Mouse (Mus musculus): ENCODE results near the gene Itga7.

Itga7 gene

DNA sequence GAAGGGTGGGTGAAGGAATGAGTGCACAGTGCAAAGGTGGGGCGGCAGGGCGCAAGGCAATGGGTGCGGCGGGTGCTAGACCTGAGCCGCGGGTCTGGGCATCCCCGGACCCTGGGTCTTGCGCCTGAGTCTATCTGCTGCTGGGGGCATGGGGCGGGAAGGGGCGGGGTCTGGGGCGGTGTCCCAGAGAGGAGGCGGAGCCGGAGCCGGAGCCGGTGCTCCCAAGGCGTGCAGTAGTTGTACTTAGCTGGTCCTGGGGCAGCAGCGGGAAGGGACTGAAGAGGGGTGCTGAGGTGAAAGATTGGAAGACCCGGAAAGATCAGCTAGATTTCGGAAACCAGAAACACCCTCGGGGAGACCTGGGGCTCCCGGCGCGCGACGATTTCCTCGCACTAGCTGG is at the start of gene Itga7:
Gene Itga7, plus strand, starts transcription at position 245 of the 400 bp plus-strand sequence.
- no peak for DNase-seq

DNA sequence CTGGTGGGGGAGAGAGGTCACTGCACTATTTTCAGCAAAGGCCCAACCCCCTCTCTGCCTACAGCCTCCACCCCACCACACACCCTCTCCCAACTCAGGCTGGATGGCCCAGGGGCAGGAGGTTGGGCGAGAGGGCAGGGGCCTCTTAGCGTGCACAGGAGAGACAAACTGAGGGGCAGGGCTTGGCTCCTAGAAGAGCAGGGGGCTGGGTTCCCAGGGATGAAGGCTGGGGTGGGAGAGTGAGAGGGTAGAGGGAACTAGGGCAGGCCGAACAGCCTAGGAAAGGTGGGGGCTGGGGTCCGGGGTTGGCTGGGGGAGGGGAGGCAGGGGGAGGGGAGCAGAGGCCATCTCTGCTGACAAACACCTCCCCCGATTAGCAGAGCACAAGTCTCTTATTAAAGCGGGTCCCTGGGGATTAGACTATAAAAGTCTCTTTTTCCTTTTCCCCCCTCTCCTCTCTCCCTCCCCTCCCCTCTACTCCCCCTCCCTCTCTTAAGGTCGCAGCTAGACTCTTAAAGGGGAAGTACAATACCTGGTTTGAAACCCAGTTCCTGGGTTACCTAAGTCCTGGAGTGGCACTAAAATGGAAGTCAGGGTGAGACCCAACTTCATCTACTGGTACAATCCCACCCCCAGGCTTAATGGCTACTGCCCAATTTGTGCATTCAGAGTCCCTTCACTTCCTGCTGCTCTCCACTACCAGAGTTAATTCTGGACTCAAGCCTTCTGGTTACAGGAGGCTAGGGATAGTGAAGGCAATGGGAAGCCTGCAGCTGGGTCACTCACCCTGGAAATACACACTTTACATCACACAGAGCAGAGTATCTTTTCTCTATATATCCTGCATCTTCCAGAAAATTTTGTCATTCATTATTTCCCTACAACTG is 44.4 kb upstream of the Itga7 start:
- no peak for DNase-seq

DNA sequence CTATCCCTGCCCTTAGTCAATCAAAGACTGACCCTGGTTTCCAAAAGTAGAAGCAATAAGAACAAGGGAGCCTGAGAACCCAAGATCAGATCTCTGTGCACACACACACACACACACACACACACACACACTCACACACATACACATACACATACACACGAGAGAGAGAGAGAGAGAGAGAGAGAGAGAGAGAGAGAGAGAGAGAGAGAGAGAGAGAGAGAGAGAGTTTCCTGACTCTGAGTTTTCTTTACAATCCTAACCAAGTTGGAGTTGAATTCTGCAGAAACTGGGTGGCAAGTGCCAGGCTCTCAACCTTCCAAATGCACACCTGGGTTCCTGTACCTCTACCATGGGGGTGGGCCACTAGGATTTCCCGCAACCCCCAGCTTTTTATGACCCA is 43.8 kb upstream of the Itga7 start:
- no peak for DNase-seq

DNA sequence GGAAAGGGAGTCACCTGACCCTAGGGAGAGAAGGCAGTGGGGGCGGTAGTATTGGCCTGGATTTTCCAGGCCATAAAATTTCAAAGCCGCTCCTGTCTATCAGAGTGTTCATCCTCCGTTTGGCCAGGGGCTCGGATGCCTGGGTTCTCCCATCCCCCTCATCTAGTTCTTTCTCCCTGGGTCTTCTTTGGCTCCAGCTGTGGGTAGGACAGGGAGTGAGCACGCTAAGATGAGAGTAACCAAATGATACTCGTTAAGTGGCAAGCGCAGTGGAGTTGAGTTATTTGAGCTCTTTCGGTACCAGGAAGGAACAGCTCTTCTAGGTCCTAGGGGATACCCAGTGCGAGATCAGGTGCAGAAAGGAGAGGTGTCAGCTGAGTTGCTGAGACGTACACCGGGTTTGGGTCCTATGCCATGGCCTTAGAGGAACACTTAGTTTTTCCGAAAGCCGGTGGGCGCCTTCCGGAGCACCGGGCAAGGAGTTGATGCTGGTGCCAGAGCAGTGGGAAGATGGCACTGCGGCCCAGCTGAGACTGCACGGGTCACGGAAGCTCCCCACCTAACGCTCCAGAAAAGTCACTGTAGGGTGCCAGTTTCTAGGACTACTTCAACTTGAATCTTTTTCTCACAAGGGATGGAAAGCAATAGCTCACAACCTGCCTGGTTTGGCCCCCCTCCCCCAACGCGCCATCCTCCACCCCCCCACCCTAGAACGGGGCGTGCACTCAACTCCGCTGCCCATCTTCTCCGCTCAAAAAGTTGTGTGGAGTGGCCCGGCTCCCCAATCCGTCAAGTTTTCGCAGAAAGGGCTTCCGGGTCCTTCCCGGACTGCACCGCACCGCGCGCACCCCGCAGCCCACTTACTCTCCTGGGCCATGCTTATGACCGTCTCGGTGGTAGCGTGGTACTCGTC is 43.0 kb upstream of the Itga7 start:
- no peak for DNase-seq

DNA sequence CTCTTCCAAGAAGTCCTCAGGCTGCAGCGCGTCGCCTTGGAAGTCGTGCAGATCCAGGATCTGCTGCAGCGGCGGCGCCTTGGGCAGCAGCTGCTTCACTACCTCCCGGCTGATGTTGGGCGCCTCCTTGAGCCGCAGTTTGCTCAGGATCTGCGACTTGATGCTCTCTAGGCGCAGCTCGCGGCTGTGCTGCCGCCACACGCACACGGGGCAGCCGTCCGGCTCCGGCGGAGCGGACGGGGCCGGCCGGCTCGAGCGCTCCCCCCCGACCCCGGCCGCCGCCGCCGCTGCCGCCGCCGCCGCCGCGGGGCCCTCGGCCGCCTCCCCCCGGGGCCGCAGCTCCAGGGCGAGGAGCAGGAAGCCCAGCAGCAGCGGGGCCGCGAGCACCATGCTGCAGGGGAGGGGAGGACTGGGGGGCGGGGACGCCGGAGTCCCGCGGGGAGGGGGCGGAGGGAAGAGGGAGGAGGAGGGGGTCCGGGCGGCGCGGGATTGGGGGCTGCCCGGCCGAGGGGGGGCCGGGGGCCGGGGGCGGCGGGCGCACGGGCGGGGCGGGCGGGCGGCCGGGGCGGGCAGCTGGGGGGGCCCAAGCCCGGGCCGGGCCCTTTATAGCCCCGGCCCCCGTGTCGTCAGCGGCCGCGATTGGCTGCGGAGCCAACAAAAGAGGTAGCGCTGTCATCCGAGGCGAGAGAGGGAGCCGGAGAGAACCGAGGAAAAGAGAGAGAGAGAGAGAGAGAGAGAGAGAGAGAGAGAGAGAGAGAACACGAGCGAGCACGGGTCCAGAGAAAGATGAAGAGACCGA is 42.1 kb upstream of the Itga7 start, which contains the start of gene Gdf11:
Gene Gdf11, minus strand, starts transcription at position 423 of the 799 bp plus-strand sequence.
- peak; percentile 56 for DNase-seq

DNA sequence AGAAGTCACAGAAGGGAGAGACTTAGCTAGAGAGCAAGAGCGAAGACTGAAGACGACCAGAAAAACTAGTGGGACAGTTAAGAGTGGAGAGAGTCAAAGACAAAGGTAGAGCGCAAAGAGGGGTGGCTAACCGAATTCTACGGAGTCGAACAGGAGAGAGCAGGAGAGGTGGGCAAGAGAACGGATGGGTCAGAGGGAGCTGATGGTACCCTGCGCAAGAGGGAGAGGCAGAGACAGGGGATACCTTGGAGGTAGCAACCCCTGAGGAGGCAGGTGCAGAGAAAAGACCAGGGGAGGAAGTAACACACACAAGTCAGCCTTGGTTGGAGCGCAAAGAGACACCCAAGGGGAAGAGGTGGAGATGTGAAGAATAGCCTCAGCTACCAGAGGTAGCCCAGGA is 41.4 kb upstream of the Itga7 start:
- no peak for DNase-seq

DNA sequence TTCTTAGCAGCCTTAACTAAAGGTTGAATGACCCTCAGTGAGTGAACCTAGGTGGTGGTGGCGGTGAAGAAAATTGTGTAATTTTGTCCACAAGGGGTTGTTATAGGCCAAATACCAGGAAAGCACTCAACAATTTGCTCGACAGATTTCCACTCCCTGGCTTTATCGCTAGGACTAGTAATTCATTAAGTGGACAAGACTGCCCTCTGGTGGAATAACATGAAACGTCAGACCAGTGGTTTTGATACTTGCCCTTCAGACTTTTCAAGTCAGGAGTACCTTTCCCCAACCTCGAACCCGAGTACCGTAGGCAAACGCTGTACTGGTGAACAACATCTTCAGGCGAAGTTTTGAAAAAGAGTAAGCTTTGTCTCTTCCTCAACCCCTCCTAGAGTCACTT is 38.2 kb upstream of the Itga7 start:
- DNase-seq, result peak; percentile 58

DNA sequence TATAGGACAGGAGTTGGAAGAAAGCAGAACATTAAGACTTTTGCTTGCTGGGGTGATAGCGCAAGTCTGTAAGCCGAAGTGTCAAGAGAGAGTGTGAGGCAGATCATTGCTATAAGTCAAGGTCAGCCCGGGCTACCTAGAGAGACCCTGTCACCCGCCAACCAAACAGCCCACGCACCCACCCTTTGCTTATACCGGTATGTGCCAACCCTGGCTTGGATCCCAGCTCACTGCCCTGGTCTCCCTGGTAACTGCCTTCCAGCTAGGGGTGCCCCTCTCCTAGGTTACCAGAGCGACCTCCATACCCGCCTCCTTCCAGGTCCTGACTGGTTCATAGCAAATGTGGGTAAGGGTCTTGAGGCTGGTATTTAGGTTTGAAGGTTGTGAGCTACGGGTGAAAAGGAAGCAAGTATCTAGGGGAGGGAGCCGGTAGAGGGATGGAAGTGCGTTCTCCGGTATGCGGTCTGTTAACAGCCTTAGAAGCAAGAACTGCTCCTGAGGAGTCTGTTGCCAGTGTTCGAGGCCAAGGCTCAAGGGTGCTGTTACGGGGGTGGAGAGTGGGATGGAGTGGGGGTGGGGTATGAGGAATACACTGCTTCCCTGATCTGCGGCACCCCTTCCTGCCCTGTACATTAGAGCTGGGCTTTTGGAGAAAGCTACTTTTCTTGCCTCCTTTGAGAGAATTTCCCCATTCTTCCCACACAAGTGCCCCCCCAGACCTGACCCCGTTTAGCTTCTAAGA is 37.5 kb upstream of the Itga7 start:
- DNase-seq, result peak; percentile 64

DNA sequence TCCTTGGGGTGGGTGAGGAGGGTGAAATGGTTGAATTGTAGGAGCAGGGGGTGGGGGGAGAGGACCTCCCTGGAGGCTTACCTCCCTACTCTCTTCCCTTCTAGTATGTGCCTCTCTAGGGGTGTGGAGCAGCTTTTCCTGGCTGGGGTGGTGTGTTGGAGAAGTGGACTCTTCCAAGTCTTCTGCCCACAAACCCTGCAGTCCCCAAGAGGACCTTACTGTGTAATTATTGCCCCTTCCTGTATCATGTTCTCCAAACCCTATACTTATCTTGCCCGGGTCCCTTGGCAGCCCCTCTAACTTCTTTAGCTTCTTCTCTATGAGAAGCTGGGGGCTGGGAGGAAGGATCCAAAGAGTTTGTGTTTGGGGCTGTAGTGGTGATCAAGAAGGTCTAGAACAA is 36.8 kb upstream of the Itga7 start:
- no peak for DNase-seq

DNA sequence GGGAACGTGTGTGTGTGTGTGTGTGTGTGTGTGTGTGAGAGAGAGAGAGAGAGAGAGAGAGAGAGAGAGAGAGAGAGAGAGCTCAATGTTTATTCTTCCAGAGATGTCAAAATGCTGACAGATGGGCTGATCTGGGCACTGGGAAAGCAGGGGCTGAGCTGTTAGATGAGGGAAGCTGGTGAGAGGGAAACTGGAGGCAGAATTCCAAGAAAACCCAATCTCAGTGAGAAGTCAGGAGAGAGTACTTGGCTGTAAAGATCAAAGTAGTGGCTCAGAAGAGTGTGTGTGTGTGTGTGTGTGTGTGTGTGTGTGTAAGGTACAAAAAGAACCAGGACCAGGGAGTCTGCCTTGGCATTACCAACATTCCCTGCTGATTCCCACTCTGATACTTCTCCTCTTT is 36.1 kb upstream of the Itga7 start:
- no peak for DNase-seq

DNA sequence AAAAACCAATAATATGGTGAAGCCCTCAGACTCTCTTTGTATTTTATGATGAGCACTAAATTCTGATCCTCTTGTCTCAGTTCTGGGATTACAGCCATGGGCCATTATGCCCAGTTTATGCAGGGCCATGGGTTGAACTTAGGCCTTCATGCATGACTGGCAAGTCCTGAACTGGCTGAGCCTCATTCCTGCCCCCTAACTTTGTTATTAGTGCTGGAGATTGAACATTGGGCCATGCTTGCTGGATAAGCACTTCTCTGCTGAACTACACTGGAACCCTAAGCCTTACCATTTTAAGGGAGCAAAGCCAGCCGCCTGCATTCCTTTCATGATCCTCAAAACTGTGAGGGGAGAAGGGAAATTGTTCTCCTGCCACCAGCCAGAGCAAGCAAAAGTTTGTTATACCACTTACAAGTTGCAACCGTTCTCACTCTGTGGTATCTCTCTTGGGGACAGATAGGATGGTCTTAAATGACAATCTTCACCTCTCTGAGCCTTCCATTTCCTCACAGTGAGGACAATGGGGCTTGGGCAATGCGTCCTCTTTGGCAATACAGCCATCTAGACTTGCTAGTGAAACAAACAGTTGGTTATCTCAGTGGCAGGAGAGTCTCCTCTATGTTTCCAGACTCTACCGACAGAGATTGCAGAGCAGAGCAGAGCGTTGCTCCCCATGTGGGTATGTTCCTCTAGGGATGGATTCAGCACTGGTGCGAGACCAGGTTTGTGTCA is 33.7 kb upstream of the Itga7 start:
- no peak for DNase-seq

DNA sequence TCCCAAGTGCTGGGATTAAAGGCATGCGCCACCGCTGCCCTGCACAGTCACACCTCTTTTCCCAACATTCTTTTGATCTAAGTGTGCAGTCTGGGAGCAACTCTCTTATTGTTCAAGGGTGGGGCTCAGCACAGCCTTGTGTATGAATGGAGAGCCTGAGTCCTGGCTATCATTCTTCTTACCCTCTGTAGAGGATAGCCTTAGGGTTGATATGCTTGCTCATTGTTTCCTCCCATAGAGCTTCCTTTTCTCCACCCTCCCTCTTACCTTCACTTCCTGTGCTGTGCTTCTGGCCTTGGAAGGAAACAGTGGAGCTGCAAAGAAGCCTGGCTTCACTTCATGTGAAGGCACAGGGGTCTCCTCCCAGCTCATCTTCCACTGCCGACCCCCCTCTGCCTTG is 32.9 kb upstream of the Itga7 start, which contains the start of gene Cd63:
Gene Cd63, plus strand, starts transcription at position 292 of the 400 bp plus-strand sequence.
- no peak for DNase-seq

DNA sequence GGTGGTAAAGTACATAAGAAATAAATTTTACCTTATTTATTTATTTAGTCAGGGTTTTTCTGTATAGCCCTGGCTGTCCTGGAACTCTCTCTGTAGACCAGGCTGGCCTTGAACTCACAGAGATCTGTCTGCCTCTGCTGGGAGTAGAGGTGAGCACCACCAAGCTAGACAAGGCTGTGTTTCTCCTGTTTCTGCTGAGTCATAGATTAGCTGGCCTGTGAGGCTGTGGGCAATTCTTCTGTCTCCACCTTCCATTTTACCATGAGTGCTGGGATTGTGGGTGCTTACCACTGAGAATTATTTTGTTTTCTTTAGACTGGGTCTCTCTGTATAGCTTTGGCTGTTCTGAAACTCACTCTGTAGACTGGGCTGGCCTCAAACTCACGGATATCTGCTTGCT is 32.2 kb upstream of the Itga7 start:
- no peak for DNase-seq

DNA sequence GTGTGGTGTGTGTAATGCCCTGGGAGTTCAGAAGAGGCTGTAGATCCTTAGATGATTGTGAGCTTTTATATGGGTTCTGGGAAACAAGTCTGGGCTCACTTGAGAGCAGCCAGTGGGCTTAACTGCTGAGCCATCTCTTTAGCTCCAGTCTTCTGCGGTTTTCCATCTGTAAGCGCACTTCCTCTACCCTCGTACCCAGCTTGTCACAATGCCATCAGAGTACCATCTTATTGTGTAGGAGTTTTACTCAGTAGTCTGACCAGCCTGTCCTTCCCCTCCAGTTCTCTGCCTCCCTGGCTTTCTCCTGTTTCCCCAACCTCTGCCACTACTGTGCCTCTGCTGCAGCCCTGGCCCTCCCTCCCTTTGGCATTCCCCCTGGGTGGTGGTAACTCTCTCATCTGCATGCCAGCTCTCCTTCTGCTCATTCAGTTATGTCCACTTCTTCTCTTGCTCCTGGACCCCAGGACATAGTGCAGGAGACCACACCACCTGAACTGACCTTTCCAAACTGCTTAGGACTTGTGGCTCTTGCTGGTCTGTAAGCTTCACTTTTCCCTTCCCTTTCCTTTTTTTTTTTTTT is 31.1 kb upstream of the Itga7 start:
- no peak for DNase-seq

DNA sequence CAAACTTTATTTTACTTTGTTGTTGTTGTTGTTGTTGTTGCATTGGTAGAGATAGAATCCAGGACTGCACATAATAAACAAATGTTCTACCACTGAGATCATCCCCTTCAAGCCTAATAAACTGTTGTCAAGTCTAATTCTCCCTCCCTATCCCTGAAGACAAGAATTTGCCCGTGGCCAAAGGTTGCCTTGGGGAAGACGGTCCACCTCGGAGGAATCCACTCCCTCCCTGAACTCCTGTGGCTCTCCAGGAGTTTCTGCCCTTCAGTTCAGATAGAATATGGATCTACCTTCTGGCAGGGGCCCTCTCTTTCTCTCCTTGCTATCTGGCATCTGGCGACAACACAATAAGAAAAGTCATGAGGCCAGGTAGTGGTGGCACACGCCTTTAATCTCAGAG is 28.8 kb upstream of the Itga7 start:
- no peak for DNase-seq

DNA sequence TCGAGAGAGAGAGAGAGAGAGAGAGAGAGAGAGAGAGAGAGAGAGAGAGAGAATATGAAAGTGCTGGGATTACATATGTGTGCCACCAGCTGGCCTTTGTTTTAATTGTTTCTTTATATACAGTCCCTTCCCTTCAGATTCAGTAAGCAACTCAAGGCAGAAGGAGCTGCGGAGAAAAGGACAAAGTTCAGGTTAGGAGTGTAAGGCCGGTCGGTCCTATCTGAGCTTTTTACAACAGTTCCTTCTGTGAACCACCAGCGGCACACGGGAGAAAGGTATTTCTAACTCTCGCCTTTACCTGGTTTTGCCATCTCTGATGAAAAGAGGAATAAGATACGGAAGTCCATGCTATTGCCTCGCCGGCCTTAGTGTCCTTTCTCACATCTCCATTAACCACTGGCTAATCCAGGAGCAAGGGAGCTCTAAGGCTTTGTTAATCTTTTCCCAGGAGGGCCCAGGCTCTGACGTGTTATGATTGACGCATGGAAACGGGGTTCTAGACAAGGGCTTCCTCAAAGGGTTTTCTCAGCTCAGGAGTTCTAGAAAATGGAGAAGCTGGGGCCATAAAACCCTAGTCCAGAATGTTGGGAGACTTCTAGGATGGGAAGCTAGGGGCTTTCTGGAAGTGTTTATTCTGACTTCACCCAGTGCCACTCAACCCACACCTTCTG is 24.7 kb upstream of the Itga7 start:
- no peak for DNase-seq

DNA sequence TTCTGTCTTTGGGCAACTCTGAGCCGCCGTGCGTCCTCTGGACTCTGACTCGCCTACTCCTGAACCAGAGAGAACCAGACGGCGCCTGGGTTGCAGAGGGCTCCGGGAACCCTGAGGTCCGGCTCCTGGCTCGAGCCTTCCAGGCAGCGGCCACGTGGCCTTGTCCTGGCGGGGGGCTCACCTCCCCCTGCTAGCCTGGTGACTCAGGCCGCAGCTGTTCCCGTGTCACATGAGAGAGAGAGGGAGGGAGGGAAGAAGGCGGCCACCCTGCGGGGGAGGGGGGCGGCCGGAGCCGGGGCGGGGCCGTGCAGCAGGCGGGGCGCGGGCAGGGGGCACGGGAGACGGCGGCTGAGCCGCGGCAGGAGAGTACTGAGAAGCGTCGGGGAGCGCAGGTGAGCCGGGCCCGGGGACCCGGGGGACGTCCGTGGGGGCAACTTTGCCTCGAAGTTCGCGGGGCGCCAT is 24.0 kb upstream of the Itga7 start:
- DNase-seq, result peak; percentile 65

DNA sequence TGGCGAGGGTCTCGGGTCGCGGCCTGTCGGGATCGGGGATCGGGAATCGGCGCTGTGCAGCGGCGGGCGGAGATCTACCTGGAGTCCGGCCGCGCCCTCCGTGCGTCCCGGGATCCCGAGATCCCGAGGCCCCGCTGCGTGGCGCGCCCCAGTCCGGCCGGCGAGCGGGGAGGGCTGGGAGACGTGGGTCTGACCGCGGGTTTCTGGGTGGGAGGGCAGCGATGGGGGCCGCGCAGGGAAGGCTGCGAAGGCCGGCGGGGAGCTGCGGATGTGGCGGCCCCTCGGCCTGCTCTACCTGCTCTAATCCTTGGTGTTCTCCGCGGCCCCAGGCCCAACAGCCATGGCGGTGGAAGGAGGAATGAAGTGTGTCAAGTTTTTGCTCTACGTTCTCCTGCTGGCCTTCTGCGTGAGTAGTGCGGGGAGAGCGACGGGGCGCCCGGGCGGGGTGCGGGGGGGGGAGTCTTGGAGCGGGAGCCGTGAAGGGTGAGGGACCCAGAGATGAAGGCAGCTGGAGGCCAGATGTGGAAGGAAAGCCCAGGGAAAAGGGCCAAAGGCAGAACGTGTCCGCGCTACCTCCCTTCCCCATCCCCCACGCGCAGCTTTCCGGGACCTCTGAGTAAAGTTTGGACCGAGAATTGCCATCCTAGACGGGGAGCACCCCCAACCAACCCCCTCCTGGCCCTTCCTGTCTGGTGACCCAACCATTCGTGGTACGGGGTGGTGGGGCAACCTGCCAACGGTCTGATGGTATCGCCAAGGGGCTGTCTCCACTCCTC is 23.4 kb upstream of the Itga7 start:
- DNase-seq, result peak; percentile 62

DNA sequence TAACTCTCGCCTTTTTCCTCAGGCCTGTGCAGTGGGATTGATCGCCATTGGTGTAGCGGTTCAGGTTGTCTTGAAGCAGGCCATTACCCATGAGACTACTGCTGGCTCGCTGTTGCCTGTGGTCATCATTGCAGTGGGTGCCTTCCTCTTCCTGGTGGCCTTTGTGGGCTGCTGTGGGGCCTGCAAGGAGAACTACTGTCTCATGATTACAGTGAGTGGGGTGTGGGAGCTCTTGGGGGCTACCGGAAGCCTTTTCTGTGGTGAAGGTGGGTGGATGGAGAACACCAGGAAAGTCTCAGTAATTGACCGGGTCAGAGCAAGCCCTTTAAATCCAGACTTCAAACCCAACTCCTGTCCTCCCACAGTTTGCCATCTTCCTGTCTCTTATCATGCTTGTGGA is 22.2 kb upstream of the Itga7 start:
- no peak for DNase-seq

All from right cerebral cortex, postnatal 14 days (tissue).